Mouse (Mus musculus) heart, adult 2 months (tissue): Measurements from ENCODE around the gene Ccnk. TPM values are rescaled to one million over a fixed set of nuclear protein-coding genes. Genes with fewer than 3 reads are reported as not detected.

Experiments
- DNase-seq, 2 experiments: peaks; one replicate each; pipeline ENCODE4 v3.0.0; 2021
- H3K27ac ChIP-seq: fragments of 200-600 bp; 2 replicates; pipeline ENCODE4 v1.8.1; 2022
- H3K27me3 ChIP-seq: fragments of 200-500 bp; 2 replicates; pipeline ENCODE4 v1.6.1; 2012; ENCODE audit warnings: mild to moderate bottlenecking, low read length, inconsistent platforms, mixed read lengths; ENCODE audit not compliant: control insufficient read depth, insufficient read depth
- H3K36me3 ChIP-seq: fragments of 200-500 bp; 2 replicates; pipeline ENCODE4 v1.6.1; 2012; ENCODE audit warnings: low read length, inconsistent platforms; ENCODE audit not compliant: control insufficient read depth, insufficient read depth
- H3K4me1 ChIP-seq: fragments of 200-500 bp; 2 replicates; pipeline ENCODE4 v1.6.1; 2011; ENCODE audit warnings: low read length; ENCODE audit not compliant: control insufficient read depth, insufficient read depth
- H3K4me3 ChIP-seq: fragments of 200-600 bp; 2 replicates; pipeline ENCODE4 v1.8.1; 2022
- H3K79me2 ChIP-seq: fragments of 200-500 bp; replicated peaks from 2 replicates; pipeline ENCODE4 v1.6.1; 2012; ENCODE audit warnings: mild to moderate bottlenecking, inconsistent platforms, low read length, moderate library complexity, mixed read lengths; ENCODE audit not compliant: control insufficient read depth, insufficient read depth
- H3K9ac ChIP-seq: fragments of 200-500 bp; 2 replicates; pipeline ENCODE4 v1.6.1; 2012; ENCODE audit warnings: low read depth, mild to moderate bottlenecking, control low read depth, inconsistent platforms, low read length, mixed read lengths
- CTCF ChIP-seq: fragments of 200-600 bp; IDR thresholded peaks from 2 replicates; pipeline ENCODE4 v1.8.1; 2022; ENCODE audit warnings: antibody characterized with exemption, mild to moderate bottlenecking, moderate library complexity
- EP300 ChIP-seq: fragments of 200-500 bp; IDR thresholded peaks from 2 replicates; pipeline ENCODE4 v1.6.1; 2011; ENCODE audit warnings: low read depth, low read length, control low read depth; ENCODE audit not compliant: insufficient read depth
- POLR2A ChIP-seq: fragments of 200-500 bp; IDR thresholded peaks from 2 replicates; pipeline ENCODE4 v1.6.1; 2011; ENCODE audit warnings: mild to moderate bottlenecking, low read depth, low read length, control low read depth; ENCODE audit not compliant: insufficient read depth
- WGBS: fragments of 180-500 bp; shearing (Covaris S2); methylation state at CpG from one replicate; pipeline ENCODE4 v1.1.7; 2018; 5-methylcytosine and 5-hydroxymethylcytosine counted together
- intact Hi-C: fragments of 180-260 bp; cut with DNase I; formaldehyde crosslinking; loops from one replicate; pipeline ENCODE4 v1.15.1; 2025
- polyA plus RNA-seq: library from polyadenylated mRNA; depleted of rRNA; stranded (reverse); fragments of >200 nt; gene quantifications from 2 replicates; pipeline ENCODE4 v1.2.3, GENCODE M21; 2012
- total RNA-seq, 2 experiments: library from RNA; stranded (reverse); gene quantifications; 2 replicates each; pipeline ENCODE4 v1.2.3; 2021

Gene Ccnk
- total and polyA plus RNA-seq, 3 experiments, result 14.8 to 31.9 (median 28.9) TPM

DNA sequence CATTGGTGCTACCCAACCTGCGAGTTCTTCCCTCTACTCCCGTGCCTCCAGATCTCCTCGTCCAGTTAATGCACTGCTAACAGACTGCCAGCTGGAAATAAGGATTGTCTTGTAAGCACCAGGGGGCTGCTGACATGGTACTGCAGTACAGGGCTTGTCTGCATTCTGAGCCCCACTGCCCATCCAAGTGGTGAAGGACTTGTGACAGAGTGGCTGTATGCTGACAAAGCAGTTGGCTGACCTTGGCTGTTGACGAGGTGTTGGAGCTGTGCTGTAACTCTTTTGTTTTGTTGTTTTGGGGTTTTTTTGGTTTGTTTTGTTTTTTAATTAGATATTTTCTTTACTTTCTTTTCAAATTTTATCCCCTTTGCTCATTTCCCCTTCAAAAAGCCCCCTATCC, 19.1 kb downstream of the Ccnk start:
- H3K36me3 ChIP-seq, result peaks cover 8% of the 10 kb centered on the region
- no peak for TF ChIP-seq CTCF
- no peak for TF ChIP-seq POLR2A
- no peak for TF ChIP-seq EP300
- intact Hi-C loops, result no loop called here
- H3K27ac ChIP-seq, result no peak overlapping the region
- no peak overlapping the region for H3K4me3 ChIP-seq
- peaks cover 4% of the 10 kb centered on the region for H3K4me1 ChIP-seq
- no peak overlapping the region for H3K9ac ChIP-seq
- H3K79me2 ChIP-seq, result no peaks in the 10 kb centered on the region
- no peaks in the 10 kb centered on the region for H3K27me3 ChIP-seq
- DNase-seq, result no peak
- WGBS, result 74% methylated on average over 4 of the region's 4 CpGs

DNA sequence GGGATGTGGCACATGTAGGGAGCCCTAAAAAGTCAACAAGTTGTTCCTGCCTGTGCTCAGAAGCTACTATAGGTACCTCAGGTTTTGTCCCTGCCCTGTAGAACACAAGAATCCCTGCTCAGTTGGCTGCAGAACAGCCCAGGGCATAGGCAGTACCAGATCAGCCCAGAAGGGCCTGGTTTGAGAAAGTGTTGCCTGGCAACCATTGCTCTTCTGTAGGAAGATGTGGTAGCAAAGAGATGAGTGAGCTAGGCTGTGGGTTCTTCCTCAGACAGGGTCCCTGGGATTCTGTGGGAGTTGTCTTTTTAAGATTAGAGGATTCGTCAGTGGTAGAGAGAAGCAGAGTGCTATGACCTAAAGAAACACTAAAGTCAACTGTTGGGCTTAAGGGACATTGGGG, 20.7 kb downstream of the Ccnk start:
- intact Hi-C loops, result no loop called here
- H3K27me3 ChIP-seq, result no peaks in the 10 kb centered on the region
- H3K9ac ChIP-seq, result no peak overlapping the region
- no peak for DNase-seq
- H3K27ac ChIP-seq, result no peak overlapping the region
- no peak overlapping the region for H3K4me3 ChIP-seq
- 80% methylated on average over 1 of the region's 1 CpGs for WGBS
- TF ChIP-seq POLR2A (no peak), CTCF (no peak)
- H3K4me1 ChIP-seq, result no peaks in the 10 kb centered on the region
- H3K36me3 ChIP-seq, result no peaks in the 10 kb centered on the region
- no peaks in the 10 kb centered on the region for H3K79me2 ChIP-seq

DNA sequence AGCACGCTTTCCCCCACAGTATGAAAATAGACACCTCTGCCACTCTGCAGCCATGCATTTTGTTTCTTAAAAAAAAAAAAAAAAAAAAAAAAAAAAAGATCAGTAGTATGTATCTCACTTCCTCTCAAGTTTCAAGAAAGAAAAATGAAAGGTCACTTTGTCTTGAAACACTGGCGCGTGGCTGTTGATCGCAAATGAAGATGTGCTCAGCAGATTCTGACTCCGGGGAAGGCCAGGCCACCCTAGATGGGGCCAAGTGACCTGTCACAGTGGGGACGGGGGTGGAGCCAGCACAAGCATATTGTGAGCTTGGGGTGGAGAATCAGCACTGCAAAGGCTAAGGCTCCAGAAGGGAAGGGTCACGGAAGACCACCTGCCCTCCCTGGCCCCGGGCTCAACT, 24.5 kb downstream of the Ccnk start:
- Histone ChIP-seq H3K27me3 (no peaks in the 10 kb centered on the region), H3K36me3 (no peaks in the 10 kb centered on the region), H3K79me2 (no peaks in the 10 kb centered on the region), H3K27ac (no peak overlapping the region), H3K9ac (no peak overlapping the region), H3K4me3 (no peak overlapping the region), H3K4me1 (peaks cover 1% of the 10 kb centered on the region; the same call in 1 of the 2 replicates)
- 64% methylated on average over 8 of the region's 8 CpGs for WGBS
- intact Hi-C loops, result no loop called here
- TF ChIP-seq CTCF (no peak), EP300 (no peak), POLR2A (no peak)
- no peak for DNase-seq

DNA sequence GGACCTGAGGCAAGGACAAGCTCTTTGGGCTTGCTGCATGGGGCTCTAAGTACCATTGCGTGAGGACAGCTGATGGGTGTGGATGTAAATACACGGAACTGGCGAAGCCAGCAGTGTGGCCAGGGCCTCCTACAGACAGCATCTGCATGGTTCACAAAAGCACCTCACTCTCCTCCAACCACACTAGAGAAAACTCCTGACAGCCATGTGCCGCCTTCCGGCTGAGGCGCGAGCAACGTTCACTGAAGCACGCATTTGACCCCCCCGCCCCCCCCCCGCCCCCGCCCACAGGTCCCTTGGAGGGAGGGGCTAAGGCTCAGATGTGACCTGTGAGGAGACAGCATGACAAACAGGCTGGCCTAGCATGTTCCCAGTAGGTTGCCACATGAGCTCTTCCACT, 25.6 kb downstream of the Ccnk start:
- H3K36me3 ChIP-seq, result no peaks in the 10 kb centered on the region
- intact Hi-C loops, result loop anchor here (5.0 kb wide), 1 partner anchor 287 kb away; no protein-coding TSS in a partner anchor
- WGBS, result 86% methylated on average over 12 of the region's 12 CpGs

DNA sequence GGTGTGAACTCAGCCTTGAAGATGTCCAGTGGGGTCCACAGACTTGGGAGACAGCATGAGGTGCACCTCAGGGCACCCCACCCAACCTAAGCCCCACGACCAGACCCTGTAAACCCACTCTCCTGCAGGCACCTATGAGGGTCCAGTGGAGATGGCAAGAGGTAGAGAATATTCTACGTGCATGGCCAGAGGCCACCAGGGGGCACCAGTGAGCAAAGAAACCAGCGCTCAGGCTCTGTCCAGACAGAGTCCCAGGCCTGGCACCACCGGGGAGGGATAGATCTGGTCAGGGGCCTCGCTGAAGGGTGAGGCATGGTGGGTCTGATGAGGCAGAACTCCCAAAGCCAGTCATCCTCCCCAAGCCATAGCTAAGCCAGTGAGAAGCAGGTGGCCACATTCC, 27.3 kb downstream of the Ccnk start:
- TF ChIP-seq EP300, result no peak
- TF ChIP-seq POLR2A, result no peak
- TF ChIP-seq CTCF, result peak; percentile 90
- Histone ChIP-seq H3K79me2 (no peaks in the 10 kb centered on the region), H3K4me3 (no peak overlapping the region), H3K36me3 (no peaks in the 10 kb centered on the region), H3K27ac (no peak overlapping the region), H3K9ac (no peak overlapping the region), H3K4me1 (peaks cover 2% of the 10 kb centered on the region; the same call in 1 of the 2 replicates), H3K27me3 (no peaks in the 10 kb centered on the region)
- WGBS, result 5% methylated on average over 5 of the region's 5 CpGs
- peak; percentile 65 to 82 for DNase-seq
- intact Hi-C loops, result loop anchor here (5.0 kb wide), 1 partner anchor 286 kb away; no protein-coding TSS in a partner anchor

More for the DNA sequence above, 25.6 kb downstream of the Ccnk start:
- Histone ChIP-seq H3K27me3 (no peaks in the 10 kb centered on the region), H3K4me1 (peaks cover 2% of the 10 kb centered on the region; the same call in 1 of the 2 replicates), H3K4me3 (no peak overlapping the region), H3K9ac (no peak overlapping the region), H3K79me2 (no peaks in the 10 kb centered on the region), H3K27ac (no peak overlapping the region)
- no peak for DNase-seq
- TF ChIP-seq EP300 (no peak), POLR2A (no peak), CTCF (no peak)

DNA sequence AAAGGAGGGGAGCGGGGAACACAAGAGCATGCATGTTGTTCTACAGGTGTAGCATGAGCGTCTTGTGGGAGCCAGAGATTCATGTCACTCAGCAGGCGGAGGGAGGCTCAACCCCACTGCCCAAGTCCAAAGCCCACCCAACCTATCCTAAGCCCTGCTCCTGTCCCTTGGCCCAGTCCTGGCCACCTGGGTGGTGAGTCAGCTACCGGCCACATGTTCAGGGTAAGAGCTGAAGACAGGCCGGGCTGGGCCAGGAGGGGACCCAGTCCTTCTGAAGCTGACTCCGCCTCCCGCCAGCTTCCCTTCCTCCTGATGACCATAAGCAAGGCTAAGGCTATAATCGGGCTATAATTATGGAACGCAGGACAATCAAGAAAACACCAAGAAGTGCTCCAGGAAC, 28.8 kb downstream of the Ccnk start:
- intact Hi-C loops, result loop anchor here (5.0 kb wide), 1 partner anchor 284 kb away; no protein-coding TSS in a partner anchor
- no peak overlapping the region for H3K4me3 ChIP-seq
- no peaks in the 10 kb centered on the region for H3K36me3 ChIP-seq
- DNase-seq, result no peak
- H3K4me1 ChIP-seq, result peaks cover 2% of the 10 kb centered on the region
- TF ChIP-seq CTCF, result no peak
- TF ChIP-seq EP300, result no peak
- TF ChIP-seq POLR2A, result no peak
- H3K79me2 ChIP-seq, result no peaks in the 10 kb centered on the region
- no peak overlapping the region for H3K9ac ChIP-seq
- no peak overlapping the region for H3K27ac ChIP-seq
- WGBS, result 87% methylated on average over 9 of the region's 9 CpGs
- no peaks in the 10 kb centered on the region for H3K27me3 ChIP-seq
